19 mouse cellular contexts compared by ENCODE assay signal in the genomic region with DNA sequence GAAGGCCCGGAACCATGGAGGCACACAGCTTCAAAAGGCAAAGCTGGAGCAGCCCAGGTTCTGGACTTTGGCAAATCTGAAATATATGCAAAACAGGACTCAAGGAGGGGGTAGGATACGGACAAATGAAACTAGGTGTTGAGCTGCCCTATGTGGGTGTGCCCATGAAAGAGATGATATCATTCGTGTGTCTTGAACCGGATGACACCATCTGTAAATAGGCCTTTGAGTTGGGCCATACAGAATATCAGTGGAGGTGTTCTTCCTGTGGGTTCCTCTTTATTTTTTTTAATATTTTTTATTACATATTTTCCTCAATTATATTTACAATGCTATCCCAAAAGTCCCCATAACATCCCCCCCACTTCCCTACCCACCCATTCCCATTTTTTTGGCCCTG.
A peak's percentile ranks its signal among the peaks of the same experiment; 100 is the strongest.
DNase-seq lines count a peak whose midpoint lies in the region; ATAC-seq lines count a peak whose summit lies in the region.
"Had no signal": no experiment of that assay in that cellular context is flagged by ENCODE, and none has a peak within 500 bp of the region (broad histone marks: within the 10 kb centered on the region; RNA-seq: fewer than 3 reads in every experiment).

No protein-coding gene starts in this region.

- H3K4me1 ChIP-seq in forebrain, embryonic 11.5 days (replicated peaks; ENCODE audit: control insufficient read depth, insufficient read depth, low read length): no peaks in the 10 kb centered on the region
- H3K4me1 ChIP-seq in forebrain, embryonic 13.5 days: no peaks in the 10 kb centered on the region
- H3K4me1 ChIP-seq in neural tube, embryonic 11.5 days (ENCODE audit: control insufficient read depth, insufficient read depth, low read length): no peaks in the 10 kb centered on the region
- no peaks in the 10 kb centered on the region for H3K4me1 ChIP-seq in neural tube, embryonic 15.5 days

- no peak overlapping the region for H3K4me2 ChIP-seq in forebrain, embryonic 11.5 days (ENCODE audit: low read depth, low read length, severe bottlenecking)
- no peak overlapping the region for H3K4me2 ChIP-seq in forebrain, embryonic 13.5 days
- no peak overlapping the region for H3K4me2 ChIP-seq in neural tube, embryonic 11.5 days (ENCODE audit: low read depth)
- no peak overlapping the region for H3K4me2 ChIP-seq in neural tube, embryonic 15.5 days

- H3K27me3 ChIP-seq in forebrain, embryonic 11.5 days (ENCODE audit: control insufficient read depth, insufficient read depth, low read length): no peaks in the 10 kb centered on the region
- no peaks in the 10 kb centered on the region for H3K27me3 ChIP-seq in forebrain, embryonic 13.5 days
- no peaks in the 10 kb centered on the region for H3K27me3 ChIP-seq in neural tube, embryonic 11.5 days (ENCODE audit: control insufficient read depth, insufficient read depth, low read length)
- no peaks in the 10 kb centered on the region for H3K27me3 ChIP-seq in neural tube, embryonic 15.5 days (replicated peaks)
- H3K27me3 ChIP-seq: CH12.LX, Patski had no signal

- H3K27ac ChIP-seq in forebrain, embryonic 11.5 days (ENCODE audit: low read depth, low read length): no peak overlapping the region
- no peak overlapping the region for H3K27ac ChIP-seq in forebrain, embryonic 13.5 days
- H3K27ac ChIP-seq in neural tube, embryonic 11.5 days (ENCODE audit: low read depth, low read length): no peak overlapping the region
- no peak overlapping the region for H3K27ac ChIP-seq in neural tube, embryonic 15.5 days (replicated peaks)

- ATAC-seq in forebrain, embryonic 11.5 days (replicated peaks; ENCODE audit: low FRiP score): 0 out of 2 replicates have a peak, but pooled peaks have one; percentile 53
- no peak for ATAC-seq in forebrain, embryonic 13.5 days
- ATAC-seq in neural tube, embryonic 11.5 days (ENCODE audit: insufficient read depth, low FRiP score, low TSS enrichment): peak; percentile 50; the same call in 1 of the 2 replicates
- ATAC-seq in neural tube, embryonic 15.5 days (ENCODE audit: low FRiP score): no peak
- ATAC-seq: activated CD4-positive, CD25-positive, alpha-beta regulatory T cell, adult 4 months; CD4-positive, CD25-positive, alpha-beta regulatory T cell, adult 4 months; Patski had no signal

- no peak for DNase-seq in forebrain, embryonic 11.5 days (ENCODE audit: low spot score)
- DNase-seq in neural tube, embryonic 11.5 days (ENCODE audit: low spot score): no peak
- DNase-seq: adrenal gland, adult 2 months; adrenal gland, adult 8-10 months; adrenal gland, postnatal 10 days; adrenal gland, postnatal 14 days; adrenal gland, postnatal 25 days; adrenal gland, postnatal 36 days; B cell, adult 2 months; cerebellum, adult 11 months; cerebellum, adult 11-12 months; cerebellum, adult 18-20 months had no signal

- H3K9me3 ChIP-seq in forebrain, embryonic 11.5 days (ENCODE audit: control insufficient read depth, low read length): no peaks in the 10 kb centered on the region
- no peaks in the 10 kb centered on the region for H3K9me3 ChIP-seq in forebrain, embryonic 13.5 days (replicated peaks)
- H3K9me3 ChIP-seq in neural tube, embryonic 11.5 days (ENCODE audit: control insufficient read depth, low read length): no peaks in the 10 kb centered on the region
- no peaks in the 10 kb centered on the region for H3K9me3 ChIP-seq in neural tube, embryonic 15.5 days (replicated peaks)
- H3K9me3 ChIP-seq: G1E had no signal

- no peak overlapping the region for H3K9ac ChIP-seq in forebrain, embryonic 11.5 days (ENCODE audit: low read length)
- no peak overlapping the region for H3K9ac ChIP-seq in forebrain, embryonic 13.5 days
- H3K9ac ChIP-seq in neural tube, embryonic 11.5 days (ENCODE audit: low read length): no peak overlapping the region
- no peak overlapping the region for H3K9ac ChIP-seq in neural tube, embryonic 15.5 days (replicated peaks)

- no peaks in the 10 kb centered on the region for H3K36me3 ChIP-seq in forebrain, embryonic 11.5 days (ENCODE audit: control insufficient read depth, insufficient read depth, low read length)
- H3K36me3 ChIP-seq in forebrain, embryonic 13.5 days (ENCODE audit: poor library complexity, severe bottlenecking): no peaks in the 10 kb centered on the region
- H3K36me3 ChIP-seq in neural tube, embryonic 11.5 days (ENCODE audit: control insufficient read depth, insufficient read depth, low read length): no peaks in the 10 kb centered on the region
- H3K36me3 ChIP-seq in neural tube, embryonic 15.5 days: no peaks in the 10 kb centered on the region
- H3K36me3 ChIP-seq: G1E had no signal

- WGBS in forebrain, embryonic 11.5 days: 89% methylated on average over 4 of the region's 4 CpGs
- 92% methylated on average over 4 of the region's 4 CpGs for WGBS in forebrain, embryonic 13.5 days
- WGBS in neural tube, embryonic 11.5 days: 93% methylated on average over 4 of the region's 4 CpGs
- WGBS in neural tube, embryonic 15.5 days: 100% methylated on average over 4 of the region's 4 CpGs

- no peak overlapping the region for H3K4me3 ChIP-seq in forebrain, embryonic 11.5 days (ENCODE audit: low read depth, low read length)
- H3K4me3 ChIP-seq in forebrain, embryonic 13.5 days: no peak overlapping the region
- H3K4me3 ChIP-seq in neural tube, embryonic 11.5 days (ENCODE audit: low read depth, low read length): no peak overlapping the region
- H3K4me3 ChIP-seq in neural tube, embryonic 15.5 days (replicated peaks): no peak overlapping the region

Comparison
In these comparisons a context has a peak if more than half of its experiments do, and no peak if none do; other contexts are left out.
1. ATAC-seq: peak in forebrain, embryonic 11.5 days (single experiment) and neural tube, embryonic 11.5 days (single experiment); none in forebrain, embryonic 13.5 days (single experiment) and neural tube, embryonic 15.5 days (single experiment).